In the genomic region with DNA sequence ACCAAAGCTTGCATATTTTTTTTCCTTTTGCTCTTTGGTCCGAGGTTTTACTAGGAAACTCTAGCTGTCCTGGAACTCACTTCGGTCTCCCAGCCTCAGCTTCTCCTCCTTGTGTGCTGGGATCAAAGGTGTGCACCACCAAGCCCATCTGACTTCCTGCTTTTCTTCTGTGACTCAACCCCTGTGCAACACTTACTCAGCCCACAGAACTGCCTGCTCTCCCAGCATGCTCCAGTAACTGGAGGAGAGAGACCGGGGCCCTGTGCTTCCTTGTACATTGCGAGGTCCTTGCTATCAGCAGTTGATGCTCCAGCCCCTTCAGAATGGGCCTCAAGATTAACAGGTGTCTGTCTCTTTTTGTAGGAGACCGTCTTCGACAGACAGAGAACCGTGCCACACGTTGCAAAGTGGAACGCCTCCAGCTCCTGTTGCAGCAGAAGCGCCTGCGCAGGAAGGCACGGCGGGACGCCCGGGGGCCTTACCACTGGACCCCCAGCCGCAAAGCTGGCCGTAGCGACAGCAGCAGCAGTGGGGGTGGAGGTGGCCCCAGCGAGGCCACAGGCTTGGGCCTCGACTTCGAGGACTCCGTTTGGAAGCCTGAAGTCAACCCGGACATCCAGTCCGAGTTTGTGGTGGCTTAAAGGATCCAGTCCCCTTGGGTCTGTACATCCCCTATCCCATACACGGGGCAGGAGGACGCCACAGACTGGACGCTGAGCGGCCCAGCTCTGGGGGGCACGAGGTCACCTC, we compare ENCODE assay signal across 8 mouse cellular contexts. TPM values are rescaled to one million over a fixed set of nuclear protein-coding genes. Genes with fewer than 3 reads are reported as not detected.
DNase-seq lines count a peak whose midpoint lies in the region; ATAC-seq and TF ChIP-seq lines count a peak whose summit lies in the region.

No protein-coding gene starts in this region.

- no peak for ATAC-seq in kidney, embryonic 15.5 days (replicated peaks; ENCODE audit: low FRiP score)
- no peak for ATAC-seq in midbrain, embryonic 14.5 days (ENCODE audit: low FRiP score, low TSS enrichment)

- peaks cover 65% of the 10 kb centered on the region for H3K36me3 ChIP-seq in kidney, embryonic 15.5 days
- peaks cover 74% of the 10 kb centered on the region for H3K36me3 ChIP-seq in hindbrain, embryonic 10.5 days
- H3K36me3 ChIP-seq in midbrain, embryonic 14.5 days (ENCODE audit: control insufficient read depth, insufficient read depth, low read length), result peaks cover 71% of the 10 kb centered on the region

- H3K9ac ChIP-seq in kidney, embryonic 15.5 days, result 0 out of 2 replicates have a peak overlapping the region, but pooled peaks have one; percentile 14
- no peak overlapping the region for H3K9ac ChIP-seq in midbrain, embryonic 14.5 days (replicated peaks; ENCODE audit: low read length)

- WGBS in kidney, embryonic 15.5 days, result 75% methylated on average over 29 of the region's 29 CpGs
- 81% methylated on average over 29 of the region's 29 CpGs for WGBS in bone marrow, adult 2 months
- 89% methylated on average over 29 of the region's 29 CpGs for WGBS in hindbrain, embryonic 10.5 days
- WGBS in midbrain, embryonic 14.5 days, result 85% methylated on average over 29 of the region's 29 CpGs

- 0 out of 2 replicates have a peak, but pooled peaks have one; percentile 12 for TF ChIP-seq POLR2A in bone marrow, adult 2 months (IDR thresholded peaks at IDR 0.05; ENCODE audit: borderline replicate concordance, control insufficient read depth, low read depth, low read length)

- peak overlapping the region; percentile 100 for H3K27ac ChIP-seq in kidney, embryonic 15.5 days
- peak overlapping the region; percentile 30; the same call in 1 of the 2 replicates for H3K27ac ChIP-seq in bone marrow, adult 2 months (ENCODE audit: control insufficient read depth, insufficient read depth, low read depth, low read length, poor library complexity)
- peak overlapping the region; percentile 93; the same call in 1 of the 2 replicates for H3K27ac ChIP-seq in hindbrain, embryonic 10.5 days
- peak overlapping the region; percentile 37 for H3K27ac ChIP-seq in midbrain, embryonic 14.5 days (replicated peaks; ENCODE audit: low read depth, low read length)

- DNase-seq in kidney, adult 11 months, result no peak
- DNase-seq in hindbrain, embryonic 10.5 days (ENCODE audit: low spot score), result no peak
- no peak for DNase-seq in midbrain, embryonic 14.5 days
- DNase-seq in cerebellum, adult 11-12 months, result no peak
- no peak for DNase-seq in adrenal gland, adult 8-10 months
- DNase-seq in frontal cortex, postnatal 36 days (ENCODE audit: low spot score in 2 of 2), result no peak

- H3K4me2 ChIP-seq in kidney, embryonic 15.5 days, result peak overlapping the region; percentile 17; the same call in 1 of the 2 replicates
- no peak overlapping the region for H3K4me2 ChIP-seq in midbrain, embryonic 14.5 days (ENCODE audit: low read length)

- TF ChIP-seq CTCF in bone marrow, adult 2 months (IDR thresholded peaks at IDR 0.05; ENCODE audit: control insufficient read depth, insufficient read depth, low read length), result no peak

- no peaks in the 10 kb centered on the region for H3K9me3 ChIP-seq in kidney, embryonic 15.5 days (replicated peaks)
- H3K9me3 ChIP-seq in hindbrain, embryonic 10.5 days, result no peaks in the 10 kb centered on the region
- no peaks in the 10 kb centered on the region for H3K9me3 ChIP-seq in midbrain, embryonic 14.5 days (ENCODE audit: control insufficient read depth, low read length)

- H3K27me3 ChIP-seq in kidney, embryonic 15.5 days, result no peaks in the 10 kb centered on the region
- no peaks in the 10 kb centered on the region for H3K27me3 ChIP-seq in hindbrain, embryonic 10.5 days (ENCODE audit: insufficient read depth, poor library complexity, severe bottlenecking)
- H3K27me3 ChIP-seq in midbrain, embryonic 14.5 days (ENCODE audit: control insufficient read depth, insufficient read depth, low read length), result no peaks in the 10 kb centered on the region

- H3K4me3 ChIP-seq in kidney, embryonic 15.5 days (replicated peaks), result no peak overlapping the region
- no peak overlapping the region for H3K4me3 ChIP-seq in bone marrow, adult 2 months (replicated peaks; ENCODE audit: control insufficient read depth, low read depth, low read length)
- peak overlapping the region; percentile 30 for H3K4me3 ChIP-seq in hindbrain, embryonic 10.5 days
- no peak overlapping the region for H3K4me3 ChIP-seq in midbrain, embryonic 14.5 days (replicated peaks; ENCODE audit: low read depth, low read length)

- H3K4me1 ChIP-seq in kidney, embryonic 15.5 days, result peaks cover 94% of the 10 kb centered on the region
- H3K4me1 ChIP-seq in bone marrow, adult 2 months (ENCODE audit: control insufficient read depth, insufficient read depth, low read length), result peaks cover 11% of the 10 kb centered on the region
- peaks cover 99% of the 10 kb centered on the region for H3K4me1 ChIP-seq in hindbrain, embryonic 10.5 days (replicated peaks)
- peaks cover 56% of the 10 kb centered on the region for H3K4me1 ChIP-seq in midbrain, embryonic 14.5 days (ENCODE audit: control insufficient read depth, insufficient read depth, low read length)

RNA-seq across cellular contexts. Expression of a gene that starts 8.1 kb away (rescaled TPM):
- polyA plus RNA-seq in kidney, embryonic 15.5 days (2015; fragmentation: Nextera tagmentation; extraction: Ambion mirVana), result 18.8 and 19.5 TPM in 2 replicates
- polyA plus RNA-seq in bone marrow, adult 2 months (2011; ENCODE audit: insufficient read depth, insufficient read length, low replicate concordance, missing spikeins), result 36.0 and 53.2 TPM in 2 replicates
- polyA plus RNA-seq in hindbrain, embryonic 10.5 days (2016; fragmentation: Nextera tagmentation; extraction: Ambion mirVana), result 22.3 and 24.6 TPM in 2 replicates
- polyA plus RNA-seq in midbrain, embryonic 14.5 days (2014; fragmentation: Nextera tagmentation; extraction: Ambion mirVana), result 62.6 and 65.6 TPM in 2 replicates
- 100 to 1,000 TPM in 1 of 4 experiments, 10 to 100 TPM in 3; 56.4 to 145 (median 90.1) TPM for total RNA-seq in adrenal gland, adult 8-10 months (2022)

RNA-seq across cellular contexts. Expression of a gene that starts 9.6 kb away (rescaled TPM):
- 95.1 and 111 TPM in 2 replicates for polyA plus RNA-seq in kidney, embryonic 15.5 days (2015; fragmentation: Nextera tagmentation; extraction: Ambion mirVana)
- polyA plus RNA-seq in bone marrow, adult 2 months (2011; ENCODE audit: insufficient read depth, insufficient read length, low replicate concordance, missing spikeins), result 200 and 277 TPM in 2 replicates
- polyA plus RNA-seq in hindbrain, embryonic 10.5 days (2016; fragmentation: Nextera tagmentation; extraction: Ambion mirVana), result 95.3 and 153 TPM in 2 replicates
- 295 and 421 TPM in 2 replicates for polyA plus RNA-seq in midbrain, embryonic 14.5 days (2014; fragmentation: Nextera tagmentation; extraction: Ambion mirVana)
- total RNA-seq in adrenal gland, adult 8-10 months (2022), result 100 to 1,000 TPM in 3 of 4 experiments, 10 to 100 TPM in 1; 44.2 to 234 (median 162) TPM

RNA-seq across cellular contexts. Expression of a gene that starts 15.5 kb away (rescaled TPM):
- 5.7 and 6.1 TPM in 2 replicates for polyA plus RNA-seq in kidney, embryonic 15.5 days (2015; fragmentation: Nextera tagmentation; extraction: Ambion mirVana)
- 3.4 and 3.7 TPM in 2 replicates for polyA plus RNA-seq in bone marrow, adult 2 months (2011; ENCODE audit: insufficient read depth, insufficient read length, low replicate concordance, missing spikeins)
- 7.1 and 15.0 TPM in 2 replicates for polyA plus RNA-seq in hindbrain, embryonic 10.5 days (2016; fragmentation: Nextera tagmentation; extraction: Ambion mirVana)
- polyA plus RNA-seq in midbrain, embryonic 14.5 days (2014; fragmentation: Nextera tagmentation; extraction: Ambion mirVana), result 78.9 and 101 TPM in 2 replicates
- total RNA-seq in adrenal gland, adult 8-10 months (2022), result 10 to 100 TPM; 58.4 to 92.4 (median 81.9) TPM

RNA-seq across cellular contexts. Expression of a gene that starts 16.6 kb away (rescaled TPM):
- polyA plus RNA-seq in kidney, embryonic 15.5 days (2015; fragmentation: Nextera tagmentation; extraction: Ambion mirVana), result 11.2 and 13.2 TPM in 2 replicates
- 8.8 and 23.7 TPM in 2 replicates for polyA plus RNA-seq in bone marrow, adult 2 months (2011; ENCODE audit: insufficient read depth, insufficient read length, low replicate concordance, missing spikeins)
- polyA plus RNA-seq in hindbrain, embryonic 10.5 days (2016; fragmentation: Nextera tagmentation; extraction: Ambion mirVana), result 12.9 and 14.4 TPM in 2 replicates
- 5.7 and 9.9 TPM in 2 replicates for polyA plus RNA-seq in midbrain, embryonic 14.5 days (2014; fragmentation: Nextera tagmentation; extraction: Ambion mirVana)
- total RNA-seq in adrenal gland, adult 8-10 months (2022), result 10 to 100 TPM; 18.1 to 22.1 (median 21.7) TPM

RNA-seq across cellular contexts. Expression of a gene that starts 17.7 kb away (rescaled TPM):
- 594 and 612 TPM in 2 replicates for polyA plus RNA-seq in kidney, embryonic 15.5 days (2015; fragmentation: Nextera tagmentation; extraction: Ambion mirVana)
- polyA plus RNA-seq in bone marrow, adult 2 months (2011; ENCODE audit: insufficient read depth, insufficient read length, low replicate concordance, missing spikeins), result 131 and 178 TPM in 2 replicates
- polyA plus RNA-seq in hindbrain, embryonic 10.5 days (2016; fragmentation: Nextera tagmentation; extraction: Ambion mirVana), result 484 and 504 TPM in 2 replicates
- 407 and 480 TPM in 2 replicates for polyA plus RNA-seq in midbrain, embryonic 14.5 days (2014; fragmentation: Nextera tagmentation; extraction: Ambion mirVana)
- total RNA-seq in adrenal gland, adult 8-10 months (2022), result 100 to 1,000 TPM; 380 to 452 (median 425) TPM

Comparison
In these comparisons a context has a peak if more than half of its experiments do, and no peak if none do; other contexts are left out.
1. H3K27ac ChIP-seq: peak in every context shown above with its lines; median percentile 100 in kidney, embryonic 15.5 days; 93 in hindbrain, embryonic 10.5 days; 37 in midbrain, embryonic 14.5 days; 30 in bone marrow, adult 2 months.